Mouse (Mus musculus) CD4-positive, CD25-positive, alpha-beta regulatory T cell (primary cell): ENCODE data around the gene Acer3. TPM values are rescaled to one million over a fixed set of nuclear protein-coding genes. Genes with fewer than 3 reads are reported as not detected.

Experiments used
- polyA plus RNA-seq: library from polyadenylated mRNA; unstranded; fragments of 100-300 nt; shearing (Covaris generic); gene quantifications from one replicate; pipeline ENCODE4 v1.2.1, GENCODE M21; 2017

The Acer3 gene
- 9.9 TPM for polyA plus RNA-seq

GRCm38 (mm10) chr7:98321083-98321482 lies at the start of gene Acer3:
TSS of gene Acer3 (minus strand) at chr7:98321208.

GRCm38 (mm10) chr7:98361063-98361652 lies 40.1 kb upstream of the Acer3 start, which contains the start of gene Tsku:
TSS of gene Tsku (minus strand) at chr7:98361328.

GRCm38 (mm10) chr7:98199381-98199780 lies 121.6 kb downstream of the Acer3 start, which contains the start of gene B3gnt6:
TSS of gene B3gnt6 (minus strand) at chr7:98199481.

GRCm38 (mm10) chr7:98177929-98178559 lies 143.0 kb downstream of the Acer3 start, which contains the start of gene Capn5:
TSS of gene Capn5 (minus strand) at chr7:98178274.

Other genes with a start within 250 kb of the Acer3 start
- 3.3 TPM for gene Myo7a, start 201.7 kb downstream of the Acer3 start, polyA plus RNA-seq
- gene Omp, start 175.7 kb downstream of the Acer3 start, polyA plus RNA-seq: not detected
- gene Capn5, start 142.9 kb downstream of the Acer3 start, polyA plus RNA-seq: 1.5 TPM
- gene B3gnt6, start 121.7 kb downstream of the Acer3 start, polyA plus RNA-seq: not detected
- gene Tsku, start 40.1 kb upstream of the Acer3 start, polyA plus RNA-seq: not detected
- gene Gucy2d, start 119.2 kb upstream of the Acer3 start, polyA plus RNA-seq: not detected
- 301 TPM for gene Lrrc32, start 168.1 kb upstream of the Acer3 start, polyA plus RNA-seq